Mouse (Mus musculus) thymus, adult 18-20 months (tissue): ENCODE results near the gene Myoc.

Source experiments
- DNase-seq, 2 experiments: peaks; one replicate each; pipeline ENCODE4 v3.0.0; 2022; ENCODE audit warnings: mixed read lengths in 2 of 2

Myoc gene

GRCm38 (mm10) chr1:162658119-162658518, 19.2 kb downstream of the Myoc start, which contains the start of gene Myocos:
Gene Myocos, minus strand, starts transcription at chr1:162658219.
- no peak for DNase-seq

- no peak for DNase-seq
These were observed 21.4 kb downstream of the Myoc start for GRCm38 (mm10) chr1:162660276-162660860.

DNA sequence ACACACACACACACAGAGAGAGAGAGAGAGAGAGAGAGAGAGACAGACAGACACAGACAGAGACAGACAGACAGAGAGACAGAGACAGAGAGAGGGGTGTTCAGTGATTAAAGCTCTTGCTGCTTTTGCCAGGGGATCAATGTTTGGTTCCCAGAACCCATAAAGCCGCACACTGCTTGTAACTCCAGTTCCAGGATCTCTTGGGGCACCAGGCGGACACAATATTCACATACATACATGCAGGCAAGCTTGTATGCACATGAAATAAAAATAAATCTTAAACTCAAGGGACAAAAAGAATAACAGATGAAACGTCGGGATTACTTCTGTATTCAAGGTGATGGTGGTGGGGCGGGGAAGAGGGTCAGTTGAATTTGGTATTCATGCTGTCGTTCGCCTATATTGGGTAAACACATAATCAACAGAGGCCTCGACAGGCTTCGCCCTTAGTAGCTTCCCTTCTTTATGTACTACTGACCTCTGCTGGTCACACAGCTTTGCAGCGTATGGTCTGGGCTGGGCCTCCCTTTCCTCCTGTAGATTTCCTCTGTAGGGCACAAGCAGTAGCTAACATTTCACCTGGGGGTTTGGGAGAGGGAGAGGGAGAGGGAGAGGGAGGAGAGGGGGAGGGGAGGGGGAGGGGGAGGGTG, 26.0 kb downstream of the Myoc start:
- DNase-seq: peak; percentile 31 to 53

DNA sequence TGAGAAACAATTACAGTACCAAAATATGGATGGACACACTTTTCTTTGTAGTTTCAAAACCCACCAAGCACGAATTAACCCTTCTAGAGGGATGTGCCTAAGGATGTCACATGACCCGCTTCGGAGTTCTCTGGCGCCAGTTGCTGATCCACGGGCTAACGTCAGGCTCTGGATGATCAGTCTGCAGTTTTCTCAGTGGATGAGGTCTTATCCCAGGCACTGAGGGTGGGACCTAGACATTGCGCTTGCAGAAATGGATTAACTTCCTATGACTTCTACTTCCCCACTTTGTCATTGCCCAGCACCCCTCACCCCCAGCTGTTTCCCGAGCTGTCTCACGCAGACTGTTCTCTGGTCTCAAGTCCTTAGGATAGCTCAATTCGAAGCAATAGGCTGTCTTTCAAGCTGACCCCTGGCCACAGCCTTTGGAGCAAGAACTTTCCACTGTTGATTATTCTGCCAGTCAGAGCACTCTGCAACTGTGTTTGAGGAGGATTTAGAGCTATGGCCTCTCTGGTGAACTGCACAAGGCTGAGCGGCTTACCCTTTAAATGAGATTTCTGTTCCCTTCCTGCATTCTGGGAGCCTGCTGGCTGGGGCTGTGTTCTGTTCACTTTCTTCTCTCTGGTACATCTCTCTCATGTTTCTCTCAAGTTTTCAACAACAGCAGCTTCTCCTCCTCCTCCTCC, 26.7 kb downstream of the Myoc start:
- DNase-seq: no peak

DNA sequence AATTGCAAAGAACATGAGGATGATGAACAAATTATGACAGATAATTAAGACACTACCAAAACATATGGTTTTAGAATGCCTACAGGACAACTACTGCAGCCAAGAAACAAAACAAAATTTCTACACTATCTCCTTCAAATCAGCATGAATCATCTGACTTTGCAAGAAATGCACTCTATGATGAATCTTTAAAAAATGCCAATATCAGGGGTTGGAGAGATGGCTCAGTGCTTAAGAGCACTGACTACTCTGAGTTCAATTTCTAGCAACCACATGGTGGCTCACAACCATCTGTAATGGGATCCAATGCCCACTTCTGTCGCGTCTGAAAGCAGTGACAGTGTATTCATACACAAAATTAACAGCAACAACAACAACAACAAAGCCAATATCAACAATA, 54.8 kb downstream of the Myoc start:
- DNase-seq: no peak

- DNase-seq: no peak
These were observed 58.9 kb downstream of the Myoc start for GRCm38 (mm10) chr1:162697866-162698265.
